Mouse (Mus musculus): ENCODE measurements at regions not wholly inside any gene's neighbourhood (a gene's known extent, or its start where the extent isn't known, plus 50 kb on each side); places are given as distances from the start of the nearest gene placed in this dataset.
A peak's percentile ranks its signal among the peaks of the same experiment; 100 is the strongest.

DNA sequence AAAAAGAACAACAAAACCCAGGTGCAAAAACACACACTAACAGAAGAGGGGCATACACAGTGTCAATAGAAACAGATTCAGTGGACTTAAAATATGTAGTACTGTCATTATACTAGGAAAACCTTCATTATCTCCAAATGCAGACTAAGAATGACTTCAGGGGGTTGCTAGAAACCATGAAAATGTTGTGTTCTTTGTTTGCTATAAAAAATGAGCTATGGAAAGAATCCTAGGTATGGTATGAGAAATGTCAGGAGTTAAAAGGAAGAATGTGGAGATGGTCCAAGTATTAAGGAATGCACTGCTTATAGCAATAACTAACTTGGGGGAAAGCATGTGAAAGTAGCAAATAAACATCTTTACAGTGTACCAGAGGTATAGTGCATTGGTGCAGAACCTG is 910.2 kb upstream of the B3galt2 start:
- Histone ChIP-seq H3K9me3 (replicated peaks; ENCODE audit: control insufficient read depth, low read length) (no peaks in the 10 kb centered on the region), H3K4me3 (ENCODE audit: low read depth, low read length) (no peak overlapping the region), H3K36me3 (ENCODE audit: control insufficient read depth, insufficient read depth, low read length) (no peaks in the 10 kb centered on the region), H3K9ac (ENCODE audit: low read length) (no peak overlapping the region), H3K27ac (ENCODE audit: low read depth, low read length) (no peak overlapping the region), H3K4me2 (ENCODE audit: low read length) (no peak overlapping the region), H3K27me3 (replicated peaks; ENCODE audit: control insufficient read depth, insufficient read depth, low read length) (no peaks in the 10 kb centered on the region), H3K4me1 (ENCODE audit: control insufficient read depth, insufficient read depth, low read length) (no peaks in the 10 kb centered on the region)
- ATAC-seq (no peak), DNase-seq (ENCODE audit: low spot score) (no peak)

DNA sequence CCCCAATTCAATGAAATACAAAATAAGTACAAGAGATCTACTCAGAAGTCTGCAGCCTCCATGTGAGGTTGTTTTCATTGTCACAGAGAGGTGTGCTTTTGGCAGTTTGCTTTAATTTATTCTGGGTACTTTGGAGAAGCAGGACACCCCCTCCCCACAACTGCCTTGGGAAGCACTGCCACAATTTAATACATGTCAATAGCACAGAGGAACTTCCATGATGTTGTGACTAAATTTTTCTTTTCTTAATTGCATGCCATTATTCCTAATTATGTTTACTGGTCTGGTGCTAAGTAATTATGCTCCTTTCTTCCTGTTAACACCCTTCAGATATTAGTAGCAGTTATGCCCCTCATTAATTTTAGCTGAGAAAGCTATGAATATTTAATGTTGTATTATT is 906.4 kb upstream of the B3galt2 start:
- Histone ChIP-seq H3K27ac (ENCODE audit: low read depth, low read length) (no peak overlapping the region), H3K4me1 (ENCODE audit: control insufficient read depth, insufficient read depth, low read length) (no peaks in the 10 kb centered on the region), H3K27me3 (replicated peaks; ENCODE audit: control insufficient read depth, insufficient read depth, low read length) (no peaks in the 10 kb centered on the region), H3K9ac (ENCODE audit: low read length) (no peak overlapping the region), H3K9me3 (replicated peaks; ENCODE audit: control insufficient read depth, low read length) (no peaks in the 10 kb centered on the region), H3K4me2 (ENCODE audit: low read length) (no peak overlapping the region), H3K4me3 (ENCODE audit: low read depth, low read length) (no peak overlapping the region), H3K36me3 (ENCODE audit: control insufficient read depth, insufficient read depth, low read length) (no peaks in the 10 kb centered on the region)
- peak; percentile 42 for DNase-seq (ENCODE audit: low spot score)
- peak; percentile 72 for ATAC-seq

DNA sequence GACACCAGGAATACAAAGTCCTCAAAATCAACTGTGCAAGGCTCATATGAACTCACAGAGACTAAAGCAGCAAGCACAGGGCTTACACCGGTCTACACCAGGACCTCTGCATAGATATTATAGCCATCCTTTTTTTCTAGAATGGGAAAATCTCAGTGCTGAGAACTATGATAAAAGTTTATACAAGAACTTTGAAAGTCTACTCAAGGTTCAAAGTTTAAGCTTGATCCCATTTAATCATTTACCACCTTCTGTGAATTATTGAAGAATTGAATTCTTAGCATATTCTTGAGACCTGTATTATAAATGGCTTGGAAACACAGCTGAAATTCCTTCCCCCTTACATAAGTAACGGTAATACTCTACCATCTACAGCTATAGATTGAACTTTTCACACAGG is 902.1 kb upstream of the B3galt2 start:
- Histone ChIP-seq H3K27ac (ENCODE audit: low read depth, low read length) (no peak overlapping the region), H3K36me3 (ENCODE audit: control insufficient read depth, insufficient read depth, low read length) (no peaks in the 10 kb centered on the region), H3K4me1 (ENCODE audit: control insufficient read depth, insufficient read depth, low read length) (no peaks in the 10 kb centered on the region), H3K27me3 (replicated peaks; ENCODE audit: control insufficient read depth, insufficient read depth, low read length) (no peaks in the 10 kb centered on the region), H3K9me3 (replicated peaks; ENCODE audit: control insufficient read depth, low read length) (no peaks in the 10 kb centered on the region), H3K4me2 (ENCODE audit: low read length) (no peak overlapping the region), H3K4me3 (ENCODE audit: low read depth, low read length) (no peak overlapping the region), H3K9ac (ENCODE audit: low read length) (no peak overlapping the region)
- 94% methylated on average over 2 of the region's 2 CpGs for WGBS
- ATAC-seq (no peak), DNase-seq (ENCODE audit: low spot score) (no peak)

DNA sequence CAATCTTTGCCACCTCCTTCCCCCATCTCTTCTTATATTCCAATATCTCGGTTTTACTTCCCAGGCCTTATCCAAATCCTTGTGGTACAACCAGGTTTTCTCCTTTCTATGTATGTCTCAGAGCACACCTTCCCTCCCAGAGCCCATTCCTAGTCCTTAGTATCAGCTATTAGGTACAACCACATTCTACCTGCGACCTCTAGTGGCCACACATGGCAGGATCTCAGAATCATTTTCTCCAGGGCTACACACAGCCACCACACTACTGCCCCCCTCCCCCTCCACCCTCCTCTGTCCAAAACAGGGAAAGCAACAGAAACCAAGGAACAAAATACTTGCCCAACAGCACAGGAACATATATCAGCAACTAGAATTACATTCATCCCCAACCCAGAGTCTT is 898.2 kb upstream of the B3galt2 start:
- ATAC-seq, result peak; percentile 86
- H3K9me3 ChIP-seq (replicated peaks; ENCODE audit: control insufficient read depth, low read length), result no peaks in the 10 kb centered on the region
- no peak overlapping the region for H3K4me3 ChIP-seq (ENCODE audit: low read depth, low read length)
- no peak overlapping the region for H3K9ac ChIP-seq (ENCODE audit: low read length)
- no peak overlapping the region for H3K27ac ChIP-seq (ENCODE audit: low read depth, low read length)
- H3K4me1 ChIP-seq (ENCODE audit: control insufficient read depth, insufficient read depth, low read length), result no peaks in the 10 kb centered on the region
- no peaks in the 10 kb centered on the region for H3K36me3 ChIP-seq (ENCODE audit: control insufficient read depth, insufficient read depth, low read length)
- no peak overlapping the region for H3K4me2 ChIP-seq (ENCODE audit: low read length)
- DNase-seq (ENCODE audit: low spot score), result peak; percentile 60
- WGBS, result 17% methylated on average over 2 of the region's 2 CpGs
- H3K27me3 ChIP-seq (replicated peaks; ENCODE audit: control insufficient read depth, insufficient read depth, low read length), result no peaks in the 10 kb centered on the region

DNA sequence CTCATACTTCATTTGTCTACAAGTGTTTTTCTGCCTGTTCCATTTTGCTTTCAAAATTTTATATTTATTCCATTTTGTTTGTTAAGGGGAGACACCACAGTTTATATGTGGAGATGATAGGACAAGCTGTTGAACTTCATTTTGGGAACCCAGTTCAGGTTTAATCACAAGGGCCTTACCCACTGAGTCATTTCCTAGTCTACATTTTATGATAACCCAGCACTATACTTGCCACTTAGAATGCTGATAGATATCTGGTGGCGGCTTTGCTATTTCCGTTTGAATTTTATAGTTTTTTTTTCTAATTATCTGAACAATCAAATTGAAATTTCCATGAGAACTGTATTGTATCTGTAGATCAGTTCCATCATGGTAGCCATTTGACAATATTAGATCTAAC is 869.5 kb upstream of the B3galt2 start:
- Histone ChIP-seq H3K4me3 (ENCODE audit: low read depth, low read length) (no peak overlapping the region), H3K27ac (ENCODE audit: low read depth, low read length) (no peak overlapping the region), H3K36me3 (ENCODE audit: control insufficient read depth, insufficient read depth, low read length) (no peaks in the 10 kb centered on the region), H3K9me3 (replicated peaks; ENCODE audit: control insufficient read depth, low read length) (no peaks in the 10 kb centered on the region), H3K4me1 (ENCODE audit: control insufficient read depth, insufficient read depth, low read length) (no peaks in the 10 kb centered on the region), H3K9ac (ENCODE audit: low read length) (no peak overlapping the region), H3K4me2 (ENCODE audit: low read length) (no peak overlapping the region), H3K27me3 (replicated peaks; ENCODE audit: control insufficient read depth, insufficient read depth, low read length) (no peaks in the 10 kb centered on the region)
- no peak for DNase-seq (ENCODE audit: low spot score)
- no peak for ATAC-seq
- 95% methylated on average over 2 of the region's 2 CpGs for WGBS
